Mouse (Mus musculus) small intestine, adult 2 months (tissue): ENCODE measurements around the gene Tspan9.

Source experiments
- CTCF ChIP-seq: fragments of 200-500 bp; IDR thresholded peaks from 2 replicates; pipeline ENCODE4 v1.5.1; 2012; ENCODE audit warnings: low read depth, mild to moderate bottlenecking, control low read depth, inconsistent platforms, low read length, moderate library complexity, mixed read lengths; ENCODE audit not compliant: insufficient replicate concordance, insufficient read length; ENCODE audit errors: extremely low read depth
- POLR2A ChIP-seq: fragments of 200-500 bp; IDR thresholded peaks from 2 replicates; pipeline ENCODE4 v1.6.1; 2012; ENCODE audit warnings: low read depth, mild to moderate bottlenecking, control low read depth, inconsistent platforms, low read length, moderate library complexity

DNA sequence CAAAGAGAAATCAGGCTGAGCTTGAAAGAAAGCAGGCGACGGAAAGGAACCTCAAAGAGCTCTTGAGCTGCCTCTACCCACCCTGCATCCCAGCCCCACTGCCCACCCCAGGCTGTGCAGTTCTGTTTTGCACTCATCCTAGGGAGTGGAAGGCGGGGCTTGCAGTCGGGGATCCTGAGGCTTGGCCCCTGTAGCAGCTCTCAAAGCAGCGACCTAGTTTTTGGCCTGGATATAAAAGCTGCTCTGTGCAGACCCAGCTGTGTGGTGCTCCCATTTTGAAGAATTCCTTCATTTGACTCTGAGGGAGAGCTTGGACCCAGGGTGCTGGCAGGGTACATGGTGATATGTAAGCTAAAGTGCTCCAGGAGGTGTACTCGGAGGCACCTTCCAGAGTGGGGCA lies 218.6 kb downstream of the Tspan9 start:
- TF ChIP-seq POLR2A (no peak), CTCF (no peak)
